9 mouse cellular contexts compared by ENCODE assay signal in genomic region chr2:158687804-158688241, GRCm38 (mm10). TPM values are rescaled to one million over a fixed set of nuclear protein-coding genes. Genes with fewer than 3 reads are reported as not detected.
DNase-seq lines count a peak whose midpoint lies in the region; ATAC-seq and TF ChIP-seq lines count a peak whose summit lies in the region.
"Had no signal": no experiment of that assay in that cellular context is flagged by ENCODE, and none has a peak within 500 bp of the region (broad histone marks: within the 10 kb centered on the region; RNA-seq: fewer than 3 reads in every experiment).

No protein-coding gene starts in this region.

- H3K27ac ChIP-seq in forebrain, embryonic 13.5 days, result no peak overlapping the region
- H3K27ac ChIP-seq in forebrain, embryonic 10.5 days, result no peak overlapping the region
- H3K27ac ChIP-seq in olfactory bulb, adult 2 months (ENCODE audit: insufficient read depth, low read depth, low read length), result peak overlapping the region; percentile 87
- H3K27ac ChIP-seq: embryonic facial prominence, embryonic 12.5 days had no signal

- DNase-seq in forebrain, embryonic 10.5 days (ENCODE audit: extremely low spot score, low spot score), result no peak
- DNase-seq in urinary bladder, postnatal 4 days (ENCODE audit: low spot score in 2 of 2), result peak; percentile 39 to 69
- no peak for DNase-seq in urinary bladder, adult 2 months (ENCODE audit: low spot score)
- peak; percentile 62 to 63 for DNase-seq in heart, postnatal 14 days
- DNase-seq in layer of hippocampus, adult 9-11 months, result peak; percentile 76

- peaks cover 33% of the 10 kb centered on the region for H3K4me1 ChIP-seq in forebrain, embryonic 13.5 days
- peaks cover 53% of the 10 kb centered on the region for H3K4me1 ChIP-seq in forebrain, embryonic 10.5 days
- H3K4me1 ChIP-seq in olfactory bulb, adult 2 months (ENCODE audit: control insufficient read depth, insufficient read depth, low read length), result peaks cover 54% of the 10 kb centered on the region

- H3K4me3 ChIP-seq in forebrain, embryonic 13.5 days, result no peak overlapping the region
- H3K4me3 ChIP-seq in forebrain, embryonic 10.5 days, result no peak overlapping the region
- H3K4me3 ChIP-seq in olfactory bulb, adult 2 months (ENCODE audit: insufficient read depth, low read depth, low read length), result peak overlapping the region; percentile 26
- H3K4me3 ChIP-seq: embryonic facial prominence, embryonic 12.5 days had no signal

- intact Hi-C loops in heart, postnatal 14 days (cut with DNase I), result loop anchor here (2.0 kb wide), 1 partner anchor 15 kb away; no protein-coding TSS in a partner anchor

- 44% methylated on average over 25 of the region's 25 CpGs for WGBS in forebrain, embryonic 13.5 days
- 74% methylated on average over 25 of the region's 25 CpGs for WGBS in forebrain, embryonic 10.5 days
- 2% methylated on average over 25 of the region's 25 CpGs for WGBS in olfactory bulb, adult 2 months

- no peak overlapping the region for H3K9ac ChIP-seq in forebrain, embryonic 13.5 days
- H3K9ac ChIP-seq: embryonic facial prominence, embryonic 12.5 days had no signal

- H3K27me3 ChIP-seq in forebrain, embryonic 13.5 days, result no peaks in the 10 kb centered on the region
- no peaks in the 10 kb centered on the region for H3K27me3 ChIP-seq in forebrain, embryonic 10.5 days (ENCODE audit: poor library complexity, severe bottlenecking)
- H3K27me3 ChIP-seq: embryonic facial prominence, embryonic 12.5 days had no signal

- TF ChIP-seq CTCF in olfactory bulb, adult 2 months (IDR thresholded peaks at IDR 0.05; ENCODE audit: insufficient read depth, low read depth, low read length), result 0 out of 2 replicates have a peak, but pooled peaks have one; percentile 7

- no peak for TF ChIP-seq POLR2A in olfactory bulb, adult 2 months (IDR thresholded peaks at IDR 0.05; ENCODE audit: insufficient read depth, low read depth, low read length)

- H3K9me3 ChIP-seq in forebrain, embryonic 13.5 days (replicated peaks), result no peaks in the 10 kb centered on the region
- no peaks in the 10 kb centered on the region for H3K9me3 ChIP-seq in forebrain, embryonic 10.5 days
- H3K9me3 ChIP-seq: embryonic facial prominence, embryonic 12.5 days had no signal

- H3K4me2 ChIP-seq in forebrain, embryonic 13.5 days, result peak overlapping the region; percentile 24
- H3K4me2 ChIP-seq: embryonic facial prominence, embryonic 12.5 days had no signal

- no peak for ATAC-seq in forebrain, embryonic 13.5 days
- no peak for ATAC-seq in erythroid progenitor cell, adult 5-6 weeks (replicated peaks; ENCODE audit: low FRiP score, poor library complexity, severe bottlenecking)

- H3K36me3 ChIP-seq in forebrain, embryonic 13.5 days (ENCODE audit: poor library complexity, severe bottlenecking), result no peaks in the 10 kb centered on the region
- no peaks in the 10 kb centered on the region for H3K36me3 ChIP-seq in forebrain, embryonic 10.5 days (replicated peaks)
- H3K36me3 ChIP-seq: embryonic facial prominence, embryonic 12.5 days had no signal

RNA-seq across cellular contexts. Expression of gene Ppp1r16b, which starts 22.6 kb away (rescaled TPM):
- polyA plus RNA-seq in forebrain, embryonic 13.5 days (2015; fragmentation: Nextera tagmentation; extraction: Ambion mirVana), result 7.8 and 8.4 TPM in 2 replicates
- 2.2 and 2.3 TPM in 2 replicates for polyA plus RNA-seq in forebrain, embryonic 10.5 days (2016; fragmentation: Nextera tagmentation; extraction: Ambion mirVana)
- 0.95 and 2.0 TPM in 2 replicates for polyA plus RNA-seq in urinary bladder, adult 2 months (2012; rRNA removed)
- total RNA-seq in heart, postnatal 14 days (2021), result 10 to 100 TPM; 17.0 to 20.2 TPM
- polyA plus RNA-seq in olfactory bulb, adult 2 months (2012; ENCODE audit: insufficient read depth, insufficient read length, low replicate concordance, missing spikeins), result 72.6 TPM in 1 of 2 replicates, not detected in the other
- total RNA-seq in erythroid progenitor cell, adult 5-6 weeks (2015; ENCODE audit: low replicate concordance), result 1.4 and 2.5 TPM in 2 replicates
- total RNA-seq in erythroid progenitor cell, adult 5-6 weeks (2017; ENCODE audit: low replicate concordance), result 1.7 and 2.3 TPM in 2 replicates

Comparison
In these comparisons a context has a peak if more than half of its experiments do, and no peak if none do; other contexts are left out.
1. DNase-seq: peak in urinary bladder, postnatal 4 days (2 of 2), heart, postnatal 14 days (2 of 2) and layer of hippocampus, adult 9-11 months (single experiment); none in forebrain, embryonic 10.5 days (single experiment) and urinary bladder, adult 2 months (single experiment).